Mouse (Mus musculus): ENCODE data around the gene Dhx9.
"Not testable (repeated sequence)": the region's sequence is repeated elsewhere in the genome, so short reads cannot be mapped to it uniquely, and the experiment has no call there.

Dhx9 gene

DNA sequence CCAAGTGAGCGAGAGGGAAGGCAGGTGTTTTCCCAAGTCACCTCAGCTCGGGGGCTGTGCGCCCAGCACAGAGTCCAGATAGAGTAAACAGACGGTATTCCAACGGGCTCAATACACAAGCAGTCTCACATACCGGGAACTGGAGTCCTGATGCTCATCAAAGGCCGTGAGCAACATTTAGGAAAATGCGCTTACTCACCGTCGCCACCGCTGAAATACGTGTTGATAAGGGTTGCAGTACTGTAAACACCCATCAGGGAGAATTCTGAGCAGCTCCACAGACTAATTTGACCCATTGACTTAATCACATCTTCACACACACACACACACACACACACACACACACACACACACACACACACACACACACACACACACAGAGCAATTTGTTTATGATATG is 63.2 kb downstream of the Dhx9 start:
- DNase-seq (ENCODE audit: low spot score in 2 of 2), result no peak

- not testable (repeated sequence) for DNase-seq (ENCODE audit: low spot score in 2 of 2)
Observed at GRCm38 (mm10) chr1:153417805-153418204, 69.7 kb downstream of the Dhx9 start.

DNA sequence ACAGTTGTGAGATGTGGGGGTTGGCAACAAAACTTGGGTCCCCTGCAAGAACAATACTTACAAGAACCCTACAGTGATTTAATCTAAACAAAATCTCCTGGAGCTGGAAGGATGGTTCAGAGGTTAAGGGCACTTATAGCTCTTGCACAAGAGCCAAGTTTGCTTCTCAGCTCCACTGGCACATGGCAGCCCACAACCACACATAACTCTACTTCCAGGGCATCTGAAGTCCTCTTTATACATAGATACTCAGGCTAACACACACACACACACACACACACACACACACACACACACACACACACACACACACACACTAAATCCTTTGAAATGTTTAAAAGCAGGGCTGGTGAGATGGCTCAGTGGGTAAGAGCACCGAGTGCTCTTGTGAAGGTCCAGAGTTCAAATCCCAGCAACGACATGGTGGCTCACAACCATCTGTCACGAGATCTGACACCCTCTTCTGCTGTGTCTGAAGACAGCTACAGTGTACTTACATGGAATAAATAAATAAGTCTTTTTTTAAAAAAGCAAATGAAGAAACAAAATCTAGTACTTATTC is 71.1 kb downstream of the Dhx9 start:
- DNase-seq (ENCODE audit: low spot score in 2 of 2), result not testable (repeated sequence)

DNA sequence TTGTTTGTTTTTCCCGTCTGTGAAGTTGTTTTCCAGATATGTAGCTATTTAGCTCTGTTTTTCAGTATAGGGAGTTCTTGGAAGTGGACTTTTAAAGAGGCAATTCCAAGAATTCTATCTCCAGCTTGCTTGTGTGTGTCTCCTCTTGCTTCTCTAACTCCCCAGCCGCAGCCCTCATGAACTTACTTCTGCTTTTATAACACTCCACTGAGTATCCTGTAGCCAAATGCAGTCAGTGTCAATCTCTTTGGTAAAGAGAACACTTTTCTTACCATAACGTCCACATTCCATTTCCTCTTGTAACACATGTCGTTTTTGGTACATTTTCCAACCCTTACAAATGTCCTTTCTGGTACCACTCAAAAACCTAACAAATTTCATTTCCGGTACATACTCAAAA is 71.7 kb downstream of the Dhx9 start:
- DNase-seq (ENCODE audit: low spot score in 2 of 2), result not testable (repeated sequence)

GRCm38 (mm10) chr1:153414962-153415361 is 72.5 kb downstream of the Dhx9 start:
- DNase-seq (ENCODE audit: low spot score in 2 of 2), result peak in 1 of 2 experiments; percentile 35

DNA sequence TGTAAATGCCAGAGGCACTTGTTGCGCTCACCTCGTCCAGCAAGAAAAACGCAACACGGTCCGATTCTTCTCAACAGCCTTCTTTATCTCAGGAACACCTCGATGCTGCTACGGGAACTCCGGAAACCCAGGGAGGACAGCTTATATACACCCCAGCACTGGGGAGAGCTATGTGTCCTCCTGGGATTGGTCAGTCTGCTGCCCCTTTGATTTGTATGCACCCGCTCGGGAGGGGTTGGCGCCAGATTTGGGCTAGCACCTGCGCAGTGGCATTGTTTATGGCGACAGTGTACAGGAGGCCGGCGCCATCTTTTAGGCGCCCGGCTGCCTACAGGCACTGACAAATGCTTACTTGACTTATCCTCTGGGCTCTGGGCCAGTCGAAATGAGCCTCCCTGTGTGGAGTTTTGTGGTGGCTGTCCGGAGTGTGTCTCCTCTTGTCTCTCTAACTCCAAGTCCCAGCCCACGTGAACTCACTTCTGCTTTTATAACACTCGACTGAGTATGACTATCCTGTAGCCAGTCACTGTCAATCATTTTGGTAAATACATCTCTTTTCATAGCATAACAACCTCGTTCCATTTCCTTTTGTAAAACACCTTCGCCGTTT is 73.2 kb downstream of the Dhx9 start:
- DNase-seq (ENCODE audit: low spot score in 2 of 2), result peak; percentile 61 to 71

DNA sequence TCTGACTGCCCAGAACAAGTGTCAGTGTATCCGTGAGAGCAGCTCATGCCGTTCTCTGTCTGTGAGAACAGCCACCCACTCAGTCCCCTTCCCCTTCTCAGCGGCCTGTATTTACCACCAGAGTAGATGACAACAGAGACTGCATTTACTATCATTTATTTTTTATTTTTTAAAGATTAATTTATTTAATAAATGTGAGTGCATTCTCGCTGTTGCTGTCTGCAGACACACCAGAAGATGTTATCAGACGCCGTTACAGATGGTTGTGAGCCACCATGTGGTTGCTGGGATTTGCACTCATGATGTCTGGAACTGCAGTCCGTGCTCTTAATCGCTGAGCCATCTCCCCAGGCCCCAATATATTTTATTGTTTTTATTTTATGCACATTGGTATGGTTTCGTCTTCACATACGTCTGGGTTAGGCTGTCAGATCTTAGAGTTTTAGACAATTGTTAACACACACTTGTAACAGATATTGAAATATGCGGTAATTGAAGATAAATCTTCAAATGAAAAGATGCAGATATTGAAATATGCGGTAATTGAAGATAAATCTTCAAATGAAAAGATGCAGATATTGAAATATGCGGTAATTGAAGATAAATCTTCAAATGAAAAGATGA is 74.0 kb downstream of the Dhx9 start:
- DNase-seq (ENCODE audit: low spot score in 2 of 2), result peak in 1 of 2 experiments; percentile 49

- not testable (repeated sequence) for DNase-seq (ENCODE audit: low spot score in 2 of 2)
Observed at GRCm38 (mm10) chr1:153412663-153413396, 74.6 kb downstream of the Dhx9 start.

DNA sequence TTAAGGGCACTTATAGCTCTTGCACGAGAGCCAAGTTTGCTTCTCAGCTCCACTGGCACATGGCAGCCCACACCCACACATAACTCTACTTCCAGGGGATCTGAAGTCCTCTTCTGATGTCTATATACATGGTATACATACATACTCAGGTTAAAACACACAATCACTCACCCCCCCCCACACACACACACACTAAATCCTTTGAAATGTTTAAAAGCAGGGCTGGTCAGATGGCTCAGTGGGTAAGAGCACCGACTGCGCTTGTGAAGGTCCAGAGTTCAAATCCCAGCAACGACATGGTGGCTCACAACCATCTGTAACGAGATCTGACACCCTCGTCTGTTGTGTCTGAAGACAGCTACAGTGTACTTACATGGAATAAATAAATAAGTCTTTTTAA is 75.7 kb downstream of the Dhx9 start:
- no peak for DNase-seq (ENCODE audit: low spot score in 2 of 2)

DNA sequence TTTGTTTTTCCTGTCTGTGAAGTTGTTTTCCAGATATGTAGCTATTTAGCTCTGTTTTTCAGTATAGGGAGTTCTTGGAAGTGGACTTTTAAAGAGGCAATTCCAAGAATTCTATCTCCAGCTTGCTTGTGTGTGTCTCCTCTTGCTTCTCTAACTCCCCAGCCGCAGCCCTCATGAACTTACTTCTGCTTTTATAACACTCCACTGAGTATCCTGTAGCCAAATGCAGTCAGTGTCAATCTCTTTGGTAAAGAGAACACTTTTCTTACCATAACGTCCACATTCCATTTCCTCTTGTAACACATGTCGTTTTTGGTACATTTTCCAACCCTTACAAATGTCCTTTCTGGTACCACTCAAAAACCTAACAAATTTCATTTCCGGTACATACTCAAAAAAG is 76.5 kb downstream of the Dhx9 start:
- DNase-seq (ENCODE audit: low spot score in 2 of 2), result not testable (repeated sequence)

DNA sequence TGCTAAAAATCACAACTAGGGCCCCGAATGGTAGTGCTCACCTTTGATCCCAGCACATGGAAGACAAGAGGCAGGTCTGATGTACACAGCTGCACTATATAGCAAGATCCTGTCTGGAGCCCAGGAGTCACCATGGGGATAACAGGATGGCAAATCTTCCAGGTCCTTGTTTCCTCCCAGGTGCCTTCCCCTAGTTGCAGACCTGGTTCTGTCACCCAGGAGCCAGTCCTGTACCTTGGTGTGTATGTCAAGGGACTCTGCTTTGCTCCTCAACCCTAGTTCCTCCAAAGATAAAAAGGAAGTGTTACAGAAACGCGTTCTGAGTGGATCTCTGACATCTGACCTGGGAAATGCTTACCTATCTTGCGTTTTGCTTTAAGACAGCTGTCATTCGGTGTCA is 79.2 kb downstream of the Dhx9 start:
- not testable (repeated sequence) for DNase-seq (ENCODE audit: low spot score in 2 of 2)

GRCm38 (mm10) chr1:153407641-153408040 is 79.8 kb downstream of the Dhx9 start:
- DNase-seq (ENCODE audit: low spot score in 2 of 2), result not testable (repeated sequence)

Measured in right cerebral cortex, adult 2 months (tissue).